Mouse (Mus musculus) lung, embryonic 16.5 days (tissue): ENCODE measurements around the gene Mink1. TPM values are rescaled to one million over a fixed set of nuclear protein-coding genes. Genes with fewer than 3 reads are reported as not detected.

Source experiments
- ATAC-seq: fragments of 200-750 bp; cut with Nextera tagmentation; 2 replicates; pipeline ENCODE4 v1.8.0; 2017; ENCODE audit warnings: low read depth, mild to moderate bottlenecking, moderate library complexity
- H3K27ac ChIP-seq: fragments of 300-500 bp; sonication (generic); 2 replicates; pipeline ENCODE4 v1.5.1; 2014; ENCODE audit warnings: mild to moderate bottlenecking, control low read depth, low read length
- H3K27me3 ChIP-seq: fragments of 300-500 bp; sonication (generic); 2 replicates; pipeline ENCODE4 v1.6.1; 2014; ENCODE audit warnings: low read depth, low read length, mixed read lengths; ENCODE audit not compliant: control insufficient read depth, insufficient read depth
- H3K36me3 ChIP-seq: fragments of 300-500 bp; sonication (generic); 2 replicates; pipeline ENCODE4 v1.6.1; 2014; ENCODE audit warnings: low read length; ENCODE audit not compliant: control insufficient read depth, insufficient read depth
- H3K4me1 ChIP-seq: fragments of 300-500 bp; sonication (generic); replicated peaks from 2 replicates; pipeline ENCODE4 v1.6.1; 2014; ENCODE audit warnings: low read length, mixed read lengths; ENCODE audit not compliant: control insufficient read depth, insufficient read depth
- H3K4me2 ChIP-seq: fragments of 300-500 bp; sonication (generic); 2 replicates; pipeline ENCODE4 v1.6.1; 2014; ENCODE audit warnings: low read depth, low read length, control low read depth
- H3K4me3 ChIP-seq: fragments of 300-500 bp; sonication (generic); 2 replicates; pipeline ENCODE4 v1.5.1; 2014; ENCODE audit warnings: mild to moderate bottlenecking, low read length, control low read depth
- H3K9ac ChIP-seq: fragments of 300-500 bp; sonication (generic); 2 replicates; pipeline ENCODE4 v1.6.1; 2014; ENCODE audit warnings: low read length, control low read depth
- H3K9me3 ChIP-seq: fragments of 300-500 bp; sonication (generic); 2 replicates; pipeline ENCODE4 v1.6.1; 2016; ENCODE audit warnings: low read length; ENCODE audit not compliant: control insufficient read depth
- WGBS: fragments of 180-500 bp; shearing (Covaris S2); extraction: QIAGEN DNeasy Blood & Tissue Kit; methylation state at CpG from one replicate; pipeline ENCODE4 v1.1.7; 2014; 5-methylcytosine and 5-hydroxymethylcytosine counted together
- polyA plus RNA-seq: library from polyadenylated mRNA; unstranded; fragments of >200 nt; fragmentation: Nextera tagmentation; extraction: Ambion mirVana; gene quantifications from 2 replicates; pipeline ENCODE4 v1.2.1, GENCODE M21; 2015

Gene Mink1
- polyA plus RNA-seq, 1 experiment from 2014 or later, result 10.3 TPM

GRCm38 (mm10) chr11:70628431-70628830, 65.8 kb downstream of the Mink1 start:
- no peak overlapping the region for H3K9ac ChIP-seq
- WGBS, result 44% methylated on average over 2 of the region's 2 CpGs
- H3K4me1 ChIP-seq, result no peaks in the 10 kb centered on the region
- H3K9me3 ChIP-seq, result no peaks in the 10 kb centered on the region
- no peak overlapping the region for H3K27ac ChIP-seq
- no peak overlapping the region for H3K4me3 ChIP-seq
- H3K36me3 ChIP-seq, result no peaks in the 10 kb centered on the region
- H3K27me3 ChIP-seq, result no peaks in the 10 kb centered on the region
- ATAC-seq, result peak; percentile 66
- H3K4me2 ChIP-seq, result no peak overlapping the region

GRCm38 (mm10) chr11:70629557-70629956, 66.9 kb downstream of the Mink1 start:
- H3K9me3 ChIP-seq, result no peaks in the 10 kb centered on the region
- H3K4me1 ChIP-seq, result no peaks in the 10 kb centered on the region
- 38% methylated on average over 5 of the region's 5 CpGs for WGBS
- H3K27ac ChIP-seq, result no peak overlapping the region
- no peak overlapping the region for H3K4me2 ChIP-seq
- no peak for ATAC-seq
- H3K9ac ChIP-seq, result no peak overlapping the region
- H3K4me3 ChIP-seq, result no peak overlapping the region
- no peaks in the 10 kb centered on the region for H3K36me3 ChIP-seq
- H3K27me3 ChIP-seq, result no peaks in the 10 kb centered on the region

DNA sequence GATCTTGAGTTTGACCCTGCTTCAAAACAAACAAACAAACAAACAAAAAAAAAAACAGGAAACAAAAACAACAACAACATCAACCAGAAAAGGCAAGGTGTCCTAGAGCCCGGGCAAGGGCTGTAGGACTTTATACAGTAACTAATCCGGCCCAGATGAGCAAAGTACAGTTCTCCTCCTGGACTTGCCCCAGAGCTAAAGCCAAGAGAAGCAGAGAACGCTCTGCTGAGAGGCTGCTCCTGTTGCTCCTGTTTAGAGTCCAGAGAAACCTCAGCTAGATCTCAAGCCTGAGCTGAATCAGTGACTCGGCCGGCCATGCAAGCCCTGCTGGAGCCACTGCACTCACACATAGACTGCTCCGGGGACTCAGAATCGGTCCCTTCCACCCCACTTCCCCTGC, 67.4 kb downstream of the Mink1 start:
- Histone ChIP-seq H3K36me3 (no peaks in the 10 kb centered on the region), H3K4me2 (no peak overlapping the region), H3K4me3 (no peak overlapping the region), H3K9me3 (no peaks in the 10 kb centered on the region), H3K27ac (no peak overlapping the region), H3K9ac (no peak overlapping the region), H3K4me1 (no peaks in the 10 kb centered on the region), H3K27me3 (no peaks in the 10 kb centered on the region)
- WGBS, result 72% methylated on average over 7 of the region's 7 CpGs
- no peak for ATAC-seq

- Histone ChIP-seq H3K27me3 (no peaks in the 10 kb centered on the region), H3K4me1 (no peaks in the 10 kb centered on the region), H3K9me3 (no peaks in the 10 kb centered on the region), H3K36me3 (no peaks in the 10 kb centered on the region), H3K27ac (no peak overlapping the region), H3K4me3 (no peak overlapping the region), H3K9ac (no peak overlapping the region), H3K4me2 (no peak overlapping the region)
- ATAC-seq, result no peak
- 76% methylated on average over 4 of the region's 4 CpGs for WGBS
These were observed 72.9 kb downstream of the Mink1 start for GRCm38 (mm10) chr11:70635601-70636000.

GRCm38 (mm10) chr11:70637764-70638163, 75.1 kb downstream of the Mink1 start:
- H3K4me2 ChIP-seq, result no peak overlapping the region
- no peaks in the 10 kb centered on the region for H3K27me3 ChIP-seq
- WGBS, result 100% methylated on average over 1 of the region's 1 CpGs
- H3K4me3 ChIP-seq, result no peak overlapping the region
- no peaks in the 10 kb centered on the region for H3K4me1 ChIP-seq
- peaks cover 2% of the 10 kb centered on the region; the same call in 1 of the 2 replicates for H3K36me3 ChIP-seq
- H3K9ac ChIP-seq, result no peak overlapping the region
- H3K27ac ChIP-seq, result no peak overlapping the region
- no peaks in the 10 kb centered on the region for H3K9me3 ChIP-seq
- no peak for ATAC-seq

GRCm38 (mm10) chr11:70638293-70638692, 75.6 kb downstream of the Mink1 start:
- peaks cover 4% of the 10 kb centered on the region; the same call in 1 of the 2 replicates for H3K36me3 ChIP-seq
- no peaks in the 10 kb centered on the region for H3K4me1 ChIP-seq
- H3K4me3 ChIP-seq, result no peak overlapping the region
- H3K9me3 ChIP-seq, result no peaks in the 10 kb centered on the region
- WGBS, result 85% methylated on average over 1 of the region's 1 CpGs
- H3K9ac ChIP-seq, result no peak overlapping the region
- no peaks in the 10 kb centered on the region for H3K27me3 ChIP-seq
- no peak overlapping the region for H3K4me2 ChIP-seq
- no peak for ATAC-seq
- H3K27ac ChIP-seq, result no peak overlapping the region

DNA sequence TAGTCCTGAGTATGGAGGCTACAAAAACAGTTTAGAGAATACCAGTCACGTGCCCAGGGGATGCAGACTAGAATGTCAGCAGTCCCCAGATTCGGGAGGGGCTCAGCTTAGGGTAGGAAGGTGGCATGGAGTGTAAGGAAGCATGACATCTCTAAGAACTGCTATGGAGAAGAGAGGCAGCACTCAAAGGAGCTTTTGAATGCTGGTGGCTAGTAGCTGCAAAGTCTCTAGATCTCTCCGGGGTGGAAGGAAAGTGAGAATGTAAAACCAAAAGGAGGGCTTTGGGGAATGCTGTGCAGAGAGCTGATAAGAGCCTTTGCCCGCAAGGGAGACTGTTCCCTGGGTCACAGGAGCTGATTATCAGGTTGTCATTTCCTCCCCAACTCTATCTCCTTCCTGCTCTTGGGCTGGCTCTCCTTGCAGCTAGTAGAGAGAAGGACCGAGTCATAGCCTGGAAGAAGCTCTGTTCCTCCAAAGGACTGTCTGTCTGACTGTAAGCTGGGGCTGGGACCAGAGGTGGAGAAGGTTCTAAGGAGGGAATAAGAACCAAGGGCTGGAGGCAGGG, 76.1 kb downstream of the Mink1 start, which contains the start of gene Gp1ba:
Gene Gp1ba (plus strand): TSS at position 409 of the 565 bp plus-strand sequence.
- WGBS, result 11% methylated on average over 5 of the region's 5 CpGs
- Histone ChIP-seq H3K4me1 (no peaks in the 10 kb centered on the region), H3K4me3 (no peak within 1 kb of the TSS), H3K9ac (peak within 1 kb of the TSS; percentile 5; the same call in 1 of the 2 replicates), H3K27ac (no peak within 1 kb of the TSS), H3K27me3 (no peaks in the 10 kb centered on the region), H3K4me2 (no peak within 1 kb of the TSS), H3K36me3 (peaks cover 4% of the 10 kb centered on the region; the same call in 1 of the 2 replicates), H3K9me3 (no peaks in the 10 kb centered on the region)
- ATAC-seq, result no peak

- no peak for ATAC-seq
- Histone ChIP-seq H3K9me3 (no peaks in the 10 kb centered on the region), H3K27me3 (no peaks in the 10 kb centered on the region), H3K27ac (no peak overlapping the region), H3K4me3 (no peak overlapping the region), H3K4me1 (no peaks in the 10 kb centered on the region), H3K4me2 (no peak overlapping the region), H3K9ac (no peak overlapping the region), H3K36me3 (peaks cover 13% of the 10 kb centered on the region)
- 78% methylated on average over 8 of the region's 8 CpGs for WGBS
These were observed 77.3 kb downstream of the Mink1 start for GRCm38 (mm10) chr11:70639976-70640375.

DNA sequence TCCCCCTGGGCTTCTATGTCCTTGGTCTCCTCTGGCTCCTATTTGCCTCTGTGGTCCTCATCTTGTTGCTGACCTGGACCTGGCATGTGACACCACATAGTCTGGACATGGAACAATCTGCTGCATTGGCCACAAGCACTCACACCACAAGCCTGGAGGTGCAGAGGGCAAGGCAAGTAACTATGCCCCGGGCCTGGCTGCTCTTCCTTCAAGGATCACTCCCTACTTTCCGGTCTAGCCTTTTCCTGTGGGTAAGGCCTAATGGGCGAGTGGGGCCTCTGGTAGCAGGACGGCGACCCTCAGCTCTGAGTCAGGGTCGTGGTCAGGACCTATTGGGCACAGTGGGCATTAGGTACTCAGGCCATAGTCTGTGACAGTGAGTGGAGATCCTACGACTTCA, 78.6 kb downstream of the Mink1 start:
- Histone ChIP-seq H3K9ac (no peak overlapping the region), H3K9me3 (no peaks in the 10 kb centered on the region), H3K4me1 (peaks cover 10% of the 10 kb centered on the region), H3K27me3 (no peaks in the 10 kb centered on the region), H3K4me2 (no peak overlapping the region), H3K27ac (no peak overlapping the region), H3K4me3 (no peak overlapping the region), H3K36me3 (peaks cover 13% of the 10 kb centered on the region)
- WGBS, result 79% methylated on average over 7 of the region's 7 CpGs
- no peak for ATAC-seq

GRCm38 (mm10) chr11:70643051-70643450, 80.4 kb downstream of the Mink1 start:
- H3K36me3 ChIP-seq, result peaks cover 13% of the 10 kb centered on the region
- no peaks in the 10 kb centered on the region for H3K9me3 ChIP-seq
- ATAC-seq, result no peak
- no peaks in the 10 kb centered on the region for H3K27me3 ChIP-seq
- no peak overlapping the region for H3K4me3 ChIP-seq
- no peak overlapping the region for H3K4me2 ChIP-seq
- H3K4me1 ChIP-seq, result peaks cover 10% of the 10 kb centered on the region
- 88% methylated on average over 6 of the region's 6 CpGs for WGBS
- no peak overlapping the region for H3K9ac ChIP-seq
- no peak overlapping the region for H3K27ac ChIP-seq
